Mouse (Mus musculus): ENCODE measurements around the gene Imp4. TPM values are rescaled to one million over a fixed set of nuclear protein-coding genes. Genes with fewer than 3 reads are reported as not detected.

The Imp4 gene
- total RNA-seq, 2 experiments from 2014 or later, result 50.7 to 60.9 TPM

DNA sequence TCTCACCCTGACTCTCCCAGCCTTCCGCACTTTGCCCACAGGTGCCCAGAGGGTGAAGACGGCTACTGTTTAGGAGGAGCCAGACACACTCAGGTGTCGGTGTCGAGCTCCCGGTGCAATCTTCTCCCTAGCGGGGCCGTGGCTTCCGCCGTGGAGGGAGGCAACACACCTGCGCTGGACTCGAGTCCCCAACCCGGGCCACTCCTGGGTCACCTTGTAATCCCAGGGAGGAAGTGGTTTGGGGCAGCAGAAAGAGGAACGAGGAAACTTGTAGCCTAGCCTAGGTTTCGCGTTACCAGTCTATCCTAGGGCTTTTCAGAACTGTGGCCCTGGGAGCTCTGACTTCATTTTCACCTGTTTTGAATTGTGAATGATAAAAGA lies 20.4 kb downstream of the Imp4 start:
- DNase-seq, result peak; percentile 27

DNA sequence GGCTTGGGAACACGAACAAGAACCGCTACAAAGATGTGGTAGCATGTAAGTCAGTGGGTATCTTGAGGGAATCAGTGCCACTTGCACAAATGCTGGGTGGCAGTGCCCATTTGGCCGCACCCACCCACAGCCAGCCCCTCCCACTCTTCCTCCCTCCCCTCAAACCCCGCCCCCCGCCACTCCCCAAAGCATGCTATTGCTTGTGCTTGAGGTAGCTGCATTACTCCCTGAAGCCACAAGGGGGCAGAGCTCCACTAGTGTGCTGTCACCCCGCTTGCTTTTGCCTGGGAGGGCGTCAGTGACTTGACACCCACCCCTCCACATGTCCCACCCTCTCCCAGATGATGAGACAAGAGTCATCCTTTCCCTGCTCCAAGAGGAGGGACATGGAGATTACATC lies 23.1 kb downstream of the Imp4 start:
- DNase-seq, result peak; percentile 79

- no peak for DNase-seq
Measured at GRCm38 (mm10) chr1:34464310-34464817, 24.7 kb downstream of the Imp4 start.

- no peak for DNase-seq
Measured at GRCm38 (mm10) chr1:34465445-34465844, 25.8 kb downstream of the Imp4 start.

DNA sequence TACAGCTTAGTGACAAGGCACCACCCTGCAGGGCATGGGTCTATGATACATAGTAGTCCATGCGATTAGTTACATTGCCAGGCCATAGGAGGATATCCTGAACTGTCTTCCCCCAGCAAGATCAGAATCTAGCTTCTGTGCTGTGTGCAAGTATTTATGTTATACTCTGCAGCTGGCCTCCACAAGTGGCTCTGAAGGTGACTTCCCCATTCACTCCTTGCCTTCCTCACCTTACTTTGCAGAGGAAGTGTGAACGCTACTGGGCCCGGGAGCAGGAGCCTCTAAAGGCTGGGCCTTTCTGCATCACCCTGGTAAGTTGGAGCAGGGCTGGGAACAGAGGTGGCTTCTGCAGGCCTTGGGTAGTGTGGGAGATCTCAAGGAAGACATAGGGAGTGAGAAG lies 28.4 kb downstream of the Imp4 start:
- no peak for DNase-seq

DNA sequence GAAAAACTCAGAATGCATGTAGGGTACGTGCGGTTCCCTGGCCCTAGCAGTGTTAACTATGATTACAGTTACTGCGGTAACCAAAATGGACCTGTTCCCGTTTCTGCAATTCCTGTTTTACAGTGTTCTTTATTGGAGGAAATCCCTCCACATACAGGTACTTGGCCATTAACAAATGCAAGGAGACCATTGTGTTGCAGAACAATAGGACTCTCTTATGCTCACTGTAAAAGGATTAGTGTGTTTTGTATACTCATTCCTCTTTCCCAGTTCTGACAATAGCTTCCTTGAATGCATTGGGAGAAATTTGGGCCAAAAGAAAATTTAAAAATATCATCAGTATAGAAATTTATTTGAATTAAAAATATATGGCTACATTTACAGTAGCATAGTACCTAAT lies 28.8 kb downstream of the Imp4 start:
- DNase-seq, result no peak

GRCm38 (mm10) chr1:34469801-34470200 lies 30.1 kb downstream of the Imp4 start:
- no peak for DNase-seq

GRCm38 (mm10) chr1:34472427-34473300 lies 33.0 kb downstream of the Imp4 start:
- DNase-seq, result peak; percentile 59

DNA sequence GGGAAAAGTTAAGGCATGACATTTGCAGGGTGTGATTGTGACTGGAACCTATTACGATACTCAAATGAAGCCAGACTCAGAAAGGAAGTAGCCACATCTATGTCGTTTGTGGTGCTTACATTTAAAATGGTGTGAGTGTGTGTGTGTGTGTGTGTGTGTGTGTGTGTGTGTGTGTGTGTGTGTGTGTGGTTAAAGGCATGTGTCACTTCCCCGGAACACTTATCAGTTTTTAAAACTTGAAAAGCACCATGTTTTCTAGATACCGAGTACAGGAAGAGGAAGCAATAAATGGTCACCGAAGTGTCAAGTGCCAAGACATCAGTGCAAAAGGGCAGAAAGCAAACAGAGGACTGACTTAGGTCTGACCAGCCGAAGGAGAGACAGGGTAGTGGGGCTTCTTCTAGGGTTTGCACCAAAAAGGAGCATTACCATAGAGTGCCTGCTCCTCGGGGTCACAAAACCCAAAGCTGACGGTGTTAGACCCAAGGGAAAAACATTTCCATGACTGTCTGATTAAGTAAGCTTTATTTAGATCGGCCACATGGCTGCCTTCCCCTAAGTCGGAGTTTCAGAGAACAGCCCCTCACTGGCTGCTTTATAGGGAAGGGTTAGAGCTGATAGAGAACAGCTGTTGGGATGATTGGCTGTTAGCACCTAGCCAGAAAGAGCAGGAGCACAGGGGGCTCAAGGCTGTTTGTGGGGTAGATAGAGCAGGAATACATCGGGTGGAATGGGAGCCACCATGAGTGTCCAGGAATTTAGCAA lies 39.4 kb downstream of the Imp4 start:
- DNase-seq, result no peak

- DNase-seq, result no peak
Measured at GRCm38 (mm10) chr1:34480801-34481200, 41.1 kb downstream of the Imp4 start.

DNA sequence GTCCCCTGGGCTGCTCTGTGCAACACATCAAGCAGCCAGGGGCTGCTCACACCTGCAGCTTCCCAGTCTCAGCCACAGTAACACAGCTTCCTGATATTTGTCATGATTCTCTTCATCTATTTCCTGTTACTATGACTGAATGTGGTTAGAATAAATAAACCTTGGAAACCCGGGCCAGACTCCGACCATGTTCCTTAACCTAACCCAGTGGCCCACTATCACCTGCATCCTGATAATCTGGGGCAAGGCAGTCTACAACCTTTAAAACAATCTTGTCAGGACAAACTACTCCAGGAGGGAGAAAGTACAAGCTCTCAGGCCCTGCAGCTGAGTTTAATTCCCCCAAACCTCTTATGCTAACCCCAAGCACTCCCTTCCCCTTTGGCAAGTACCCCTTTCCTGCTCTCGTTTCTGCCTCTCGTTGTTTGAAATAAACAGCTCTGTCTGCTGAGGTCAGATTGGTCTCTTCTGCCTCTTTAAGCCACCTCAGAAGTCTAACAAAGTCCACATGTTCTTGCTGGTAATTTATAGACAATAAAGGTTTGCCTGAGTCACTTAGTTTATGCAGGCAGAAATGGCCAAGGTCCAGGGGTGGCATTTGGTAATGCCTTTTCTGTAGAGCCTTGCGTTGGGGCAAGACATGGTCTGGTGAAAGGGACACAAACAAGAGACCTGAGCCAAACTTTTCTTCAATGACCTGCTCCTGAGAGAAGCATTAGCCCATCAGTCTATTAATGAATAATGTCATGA lies 42.4 kb downstream of the Imp4 start:
- no peak for DNase-seq

GRCm38 (mm10) chr1:34484470-34484869 lies 44.8 kb downstream of the Imp4 start:
- no peak for DNase-seq

DNA sequence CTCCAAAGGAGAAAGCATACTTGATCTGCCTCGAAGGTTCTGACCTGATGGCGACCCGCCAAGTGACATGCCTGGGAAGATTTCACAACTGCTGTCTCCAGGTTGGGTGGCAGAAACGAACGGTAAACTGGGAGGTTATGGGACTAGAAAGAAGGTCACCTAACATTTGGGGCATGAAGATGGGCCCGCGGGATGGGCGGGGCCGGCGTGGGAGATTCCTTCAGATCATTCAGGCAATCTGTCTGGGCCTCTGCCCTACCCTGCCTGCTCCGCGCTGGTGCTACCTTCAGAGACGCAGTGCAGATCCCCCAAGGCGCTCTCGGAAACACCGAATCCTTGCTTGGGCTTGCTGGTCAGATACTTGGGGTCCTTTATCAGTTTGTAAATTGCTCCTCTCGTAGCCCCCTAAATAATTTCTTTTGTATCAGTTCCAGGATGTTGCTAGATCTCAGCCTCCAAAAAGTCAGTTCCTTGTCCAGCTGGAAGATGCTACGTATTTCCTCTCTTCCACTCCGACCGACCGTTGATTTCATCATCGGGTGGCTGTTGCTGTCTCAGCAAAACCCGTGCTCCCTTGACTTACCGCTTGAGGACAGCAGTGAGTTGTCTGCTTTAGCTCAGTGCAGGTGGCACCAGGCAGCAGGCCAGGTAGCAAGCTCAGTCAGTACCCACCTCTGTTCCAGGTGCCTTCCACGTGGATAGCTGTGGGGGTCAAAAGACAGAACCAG lies 46.0 kb downstream of the Imp4 start:
- DNase-seq, result peak; percentile 41

GRCm38 (mm10) chr1:34487383-34487782 lies 47.7 kb downstream of the Imp4 start:
- no peak for DNase-seq

- DNase-seq, result no peak
Measured at GRCm38 (mm10) chr1:34489852-34490541, 50.3 kb downstream of the Imp4 start.

DNA sequence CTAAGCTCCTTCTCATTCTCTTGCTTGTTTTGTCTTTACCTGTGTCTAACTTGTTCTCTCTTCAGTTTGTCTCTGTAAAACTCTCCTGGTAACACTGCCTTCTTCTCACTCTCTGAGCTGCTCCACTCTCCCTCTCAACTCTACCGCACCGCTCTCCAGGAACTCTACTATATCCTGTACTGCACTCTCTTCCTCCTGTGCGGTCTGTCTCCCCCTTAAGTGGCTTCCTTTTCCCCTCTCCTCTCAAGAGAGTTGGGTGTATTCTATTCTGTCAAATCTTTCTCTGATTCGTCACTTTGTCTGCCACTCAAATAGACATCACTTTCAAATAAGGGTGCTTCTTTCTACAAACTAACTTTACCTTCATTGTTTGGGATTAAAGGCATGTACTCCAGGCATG lies 51.8 kb downstream of the Imp4 start:
- no peak for DNase-seq

Small RNA genes within 50 kb of the gene (microRNA-seq; reads per million reads assigned to microRNA genes)
- gene Mir5103, result 4.2 reads per million

Other genes starting within 250 kb of the Imp4 start
- 10 to 100 TPM; 20.7 to 22.0 TPM for gene Ccdc115, start 179 bp upstream of the Imp4 start, total RNA-seq (2021)
- 10 to 100 TPM; 10.6 to 11.3 TPM for gene Ptpn18, start 19.9 kb downstream of the Imp4 start, total RNA-seq (2021)
- gene Prss39, start 58.6 kb downstream of the Imp4 start, total RNA-seq (2021), result not detected
- gene Cfc1, start 95.8 kb downstream of the Imp4 start, total RNA-seq (2021), result not detected
- gene Prss40, start 121.1 kb downstream of the Imp4 start, total RNA-seq (2021), result not detected
- 1 to 10 TPM in 1 of 2 experiments, under 1 TPM in 1; 0.69 to 1.1 TPM for gene Amer3, start 139.8 kb downstream of the Imp4 start, total RNA-seq (2021)

Data from adrenal gland, postnatal 10 days (tissue).